Comparison of ENCODE assay signal across 8 mouse cellular contexts in the genomic region with DNA sequence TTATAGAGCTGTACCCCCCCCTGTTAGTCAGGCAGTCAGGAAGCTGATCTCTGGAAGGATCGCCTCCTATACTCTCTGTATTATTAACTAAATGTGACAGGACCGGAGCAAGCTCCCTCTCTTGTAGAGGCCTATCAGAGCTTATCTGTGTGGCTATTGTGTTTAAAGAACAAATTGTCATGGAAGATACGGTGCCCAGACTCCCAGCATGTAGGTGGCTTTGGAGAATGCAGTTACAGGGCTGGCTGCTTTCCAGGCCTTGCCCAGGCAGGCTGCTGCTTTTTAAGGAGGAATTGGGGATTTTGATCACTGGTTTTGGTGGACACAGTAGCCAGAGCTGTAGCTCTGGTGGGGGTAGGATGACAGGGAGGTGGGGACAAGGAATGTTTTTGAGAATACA.
A peak's percentile ranks its signal among the peaks of the same experiment; 100 is the strongest.
DNase-seq lines count a peak whose midpoint lies in the region; ATAC-seq lines count a peak whose summit lies in the region.

No protein-coding gene starts in this region.

- peaks cover 18% of the 10 kb centered on the region for H3K36me3 ChIP-seq in heart, embryonic 12.5 days
- H3K36me3 ChIP-seq in neural tube, embryonic 15.5 days, result no peaks in the 10 kb centered on the region
- no peaks in the 10 kb centered on the region for H3K36me3 ChIP-seq in forebrain, embryonic 16.5 days (ENCODE audit: control insufficient read depth, insufficient read depth)

- H3K9me3 ChIP-seq in heart, embryonic 12.5 days (replicated peaks), result no peaks in the 10 kb centered on the region
- no peaks in the 10 kb centered on the region for H3K9me3 ChIP-seq in neural tube, embryonic 15.5 days (replicated peaks)
- no peaks in the 10 kb centered on the region for H3K9me3 ChIP-seq in forebrain, embryonic 16.5 days (ENCODE audit: control insufficient read depth, low read length)

- DNase-seq in heart, adult 8-10 months (ENCODE audit: low spot score), result no peak
- DNase-seq in right cerebral cortex, adult 18-20 months, result peak; percentile 41
- DNase-seq in right cerebral cortex, postnatal 4 days, result no peak
- peak; percentile 48 for DNase-seq in kidney, postnatal 14 days
- peak; percentile 60 for DNase-seq in testis, postnatal 10 days (ENCODE audit: low spot score)

- H3K27ac ChIP-seq in heart, embryonic 12.5 days (ENCODE audit: poor library complexity, severe bottlenecking), result no peak overlapping the region
- H3K27ac ChIP-seq in neural tube, embryonic 15.5 days (replicated peaks), result no peak overlapping the region
- H3K27ac ChIP-seq in forebrain, embryonic 16.5 days (ENCODE audit: low read length), result no peak overlapping the region

- no peak overlapping the region for H3K9ac ChIP-seq in heart, embryonic 12.5 days
- no peak overlapping the region for H3K9ac ChIP-seq in neural tube, embryonic 15.5 days (replicated peaks)
- H3K9ac ChIP-seq in forebrain, embryonic 16.5 days (replicated peaks; ENCODE audit: low read depth, low read length), result no peak overlapping the region

- H3K4me1 ChIP-seq in heart, embryonic 12.5 days (replicated peaks), result peaks cover 50% of the 10 kb centered on the region
- H3K4me1 ChIP-seq in neural tube, embryonic 15.5 days, result peaks cover 15% of the 10 kb centered on the region; the same call in 1 of the 2 replicates
- H3K4me1 ChIP-seq in forebrain, embryonic 16.5 days (replicated peaks; ENCODE audit: control insufficient read depth, insufficient read depth, low read length), result no peaks in the 10 kb centered on the region; the same call in 1 of the 2 replicates

- WGBS in heart, embryonic 12.5 days, result 14% methylated on average over 3 of the region's 3 CpGs
- WGBS in neural tube, embryonic 15.5 days, result 33% methylated on average over 3 of the region's 3 CpGs
- 26% methylated on average over 3 of the region's 3 CpGs for WGBS in forebrain, embryonic 16.5 days

- 0 out of 2 replicates have a peak overlapping the region, but pooled peaks have one; percentile 7 for H3K4me2 ChIP-seq in heart, embryonic 12.5 days
- H3K4me2 ChIP-seq in neural tube, embryonic 15.5 days, result no peak overlapping the region
- no peak overlapping the region for H3K4me2 ChIP-seq in forebrain, embryonic 16.5 days (ENCODE audit: low read length)

- no peak overlapping the region for H3K4me3 ChIP-seq in heart, embryonic 12.5 days
- H3K4me3 ChIP-seq in neural tube, embryonic 15.5 days (replicated peaks), result no peak overlapping the region
- no peak overlapping the region for H3K4me3 ChIP-seq in forebrain, embryonic 16.5 days (replicated peaks; ENCODE audit: low read length)

- 0 out of 2 replicates have a peak, but pooled peaks have one; percentile 25 for ATAC-seq in heart, embryonic 12.5 days (ENCODE audit: insufficient number of reproducible peaks, low FRiP score)
- ATAC-seq in neural tube, embryonic 15.5 days (ENCODE audit: low FRiP score), result no peak
- no peak for ATAC-seq in forebrain, embryonic 16.5 days

- H3K27me3 ChIP-seq in heart, embryonic 12.5 days (replicated peaks), result no peaks in the 10 kb centered on the region
- no peaks in the 10 kb centered on the region for H3K27me3 ChIP-seq in neural tube, embryonic 15.5 days (replicated peaks)
- no peaks in the 10 kb centered on the region for H3K27me3 ChIP-seq in forebrain, embryonic 16.5 days (replicated peaks; ENCODE audit: control insufficient read depth, insufficient read depth, low read length)

Comparison
In these comparisons a context has a peak if more than half of its experiments do, and no peak if none do; other contexts are left out.
1. DNase-seq: peak in right cerebral cortex, adult 18-20 months (single experiment), kidney, postnatal 14 days (single experiment) and testis, postnatal 10 days (single experiment); none in heart, adult 8-10 months (single experiment) and right cerebral cortex, postnatal 4 days (single experiment).